Mouse (Mus musculus) forebrain, embryonic 11.5 days (tissue): ENCODE data around the gene Vopp1. TPM values are rescaled to one million over a fixed set of nuclear protein-coding genes. Genes with fewer than 3 reads are reported as not detected.
"Not testable (repeated sequence)": the region's sequence is repeated elsewhere in the genome, so short reads cannot be mapped to it uniquely, and the experiment has no call there.

ENCODE experiments used
- ATAC-seq: fragments of 200-750 bp; cut with Nextera tagmentation; replicated peaks from 2 replicates; pipeline ENCODE4 v1.8.0; 2017; ENCODE audit warnings: moderate TSS enrichment; ENCODE audit not compliant: low FRiP score
- DNase-seq: peaks from one replicate; pipeline ENCODE4 v3.0.0-alpha.2; 2017; ENCODE audit warnings: low spot score
- H3K27ac ChIP-seq: fragments of 300-500 bp; sonication (generic); 2 replicates; pipeline ENCODE4 v1.5.1; 2014; ENCODE audit warnings: low read depth, low read length
- H3K27me3 ChIP-seq: fragments of 300-500 bp; sonication (generic); 2 replicates; pipeline ENCODE4 v1.6.1; 2014; ENCODE audit warnings: mild to moderate bottlenecking, low read length, mixed read lengths; ENCODE audit not compliant: control insufficient read depth, insufficient read depth
- H3K36me3 ChIP-seq: fragments of 300-500 bp; sonication (generic); 2 replicates; pipeline ENCODE4 v1.6.1; 2014; ENCODE audit warnings: mild to moderate bottlenecking, low read length, moderate library complexity, mixed read lengths; ENCODE audit not compliant: control insufficient read depth, insufficient read depth
- H3K4me1 ChIP-seq: fragments of 300-500 bp; sonication (generic); replicated peaks from 2 replicates; pipeline ENCODE4 v1.6.1; 2014; ENCODE audit warnings: low read length, mixed read lengths; ENCODE audit not compliant: control insufficient read depth, insufficient read depth
- H3K4me2 ChIP-seq: fragments of 300-500 bp; sonication (generic); 2 replicates; pipeline ENCODE4 v1.6.1; 2014; ENCODE audit warnings: low read depth, mild to moderate bottlenecking, low read length, moderate library complexity, mixed read lengths; ENCODE audit not compliant: severe bottlenecking
- H3K4me3 ChIP-seq: fragments of 300-500 bp; sonication (generic); 2 replicates; pipeline ENCODE4 v1.5.1; 2014; ENCODE audit warnings: low read depth, low read length
- H3K9ac ChIP-seq: fragments of 300-500 bp; sonication (generic); 2 replicates; pipeline ENCODE4 v1.6.1; 2014; ENCODE audit warnings: low read length
- H3K9me3 ChIP-seq: fragments of 300-500 bp; sonication (generic); 2 replicates; pipeline ENCODE4 v1.6.1; 2016; ENCODE audit warnings: low read length, mixed read lengths; ENCODE audit not compliant: control insufficient read depth
- WGBS: fragments of 180-500 bp; shearing (Covaris S2); extraction: QIAGEN DNeasy Blood & Tissue Kit; methylation state at CpG from one replicate; pipeline ENCODE4 v1.1.7; 2014; 5-methylcytosine and 5-hydroxymethylcytosine counted together
- polyA plus RNA-seq: library from polyadenylated mRNA; unstranded; fragments of >200 nt; fragmentation: Nextera tagmentation; extraction: Ambion mirVana; gene quantifications from 2 replicates; pipeline ENCODE4 v1.2.1, GENCODE M21; 2014

Gene Vopp1
- polyA plus RNA-seq: 49.2 and 55.3 TPM in 2 replicates

- Histone ChIP-seq H3K4me1 (no peaks in the 10 kb centered on the region), H3K9me3 (no peaks in the 10 kb centered on the region), H3K9ac (peak within 1 kb of the TSS; percentile 98), H3K4me3 (peak within 1 kb of the TSS; percentile 84), H3K27ac (peak within 1 kb of the TSS; percentile 82), H3K27me3 (no peaks in the 10 kb centered on the region), H3K36me3 (no peaks in the 10 kb centered on the region), H3K4me2 (peak within 1 kb of the TSS; percentile 67)
- under 1% methylated on average over 66 of the region's 87 CpGs for WGBS
- DNase-seq (peak; percentile 88), ATAC-seq (peak; percentile 86)
These were observed at the start of gene Vopp1 for GRCm38 (mm10) chr6:57824422-57825258. Gene Vopp1 (minus strand): TSS chr6:57825159.

- WGBS: 54% methylated on average over 6 of the region's 6 CpGs
These were observed 34.4 kb upstream of the Vopp1 start for GRCm38 (mm10) chr6:57859043-57860042.

GRCm38 (mm10) chr6:57851177-57851576 is 26.2 kb upstream of the Vopp1 start:
- H3K4me3 ChIP-seq, H3K4me2 ChIP-seq, H3K9me3 ChIP-seq, DNase-seq, H3K9ac ChIP-seq, H3K27ac ChIP-seq, H3K27me3 ChIP-seq, H3K36me3 ChIP-seq, ATAC-seq, H3K4me1 ChIP-seq: not testable (repeated sequence)
- 93% methylated on average over 5 of the region's 5 CpGs for WGBS

More at GRCm38 (mm10) chr6:57859043-57860042, 34.4 kb upstream of the Vopp1 start:
- H3K9ac ChIP-seq: no peak overlapping the region
- peak; percentile 90 for ATAC-seq
- H3K36me3 ChIP-seq: no peaks in the 10 kb centered on the region
- H3K9me3 ChIP-seq: no peaks in the 10 kb centered on the region
- no peak overlapping the region for H3K4me2 ChIP-seq
- no peak overlapping the region for H3K4me3 ChIP-seq
- no peak overlapping the region for H3K27ac ChIP-seq
- no peaks in the 10 kb centered on the region for H3K4me1 ChIP-seq
- no peaks in the 10 kb centered on the region for H3K27me3 ChIP-seq
- peak; percentile 53 for DNase-seq

GRCm38 (mm10) chr6:57850286-57850685 is 25.3 kb upstream of the Vopp1 start, which contains the start of gene Vmn1r21:
Gene Vmn1r21 (minus strand): TSS chr6:57850343.
- no peak within 1 kb of the TSS for H3K4me2 ChIP-seq
- no peaks in the 10 kb centered on the region for H3K9me3 ChIP-seq
- no peak within 1 kb of the TSS for H3K4me3 ChIP-seq
- no peaks in the 10 kb centered on the region for H3K36me3 ChIP-seq
- no peaks in the 10 kb centered on the region for H3K27me3 ChIP-seq
- H3K27ac ChIP-seq: no peak within 1 kb of the TSS
- DNase-seq (no peak), ATAC-seq (no peak)
- 85% methylated on average over 1 of the region's 1 CpGs for WGBS
- no peak within 1 kb of the TSS for H3K9ac ChIP-seq
- H3K4me1 ChIP-seq: no peaks in the 10 kb centered on the region

GRCm38 (mm10) chr6:57839693-57840408 is 14.9 kb upstream of the Vopp1 start:
- no peak for ATAC-seq
- no peak for DNase-seq
- H3K27me3 ChIP-seq: no peaks in the 10 kb centered on the region
- WGBS: 85% methylated on average over 2 of the region's 2 CpGs
- no peaks in the 10 kb centered on the region for H3K36me3 ChIP-seq
- no peak overlapping the region for H3K4me2 ChIP-seq
- no peak overlapping the region for H3K9ac ChIP-seq
- no peaks in the 10 kb centered on the region for H3K9me3 ChIP-seq
- no peaks in the 10 kb centered on the region for H3K4me1 ChIP-seq
- H3K27ac ChIP-seq: no peak overlapping the region
- H3K4me3 ChIP-seq: no peak overlapping the region

- ATAC-seq: no peak
- WGBS: 10% methylated on average over 5 of the region's 5 CpGs
These were observed 328 bp upstream of the Vopp1 start for GRCm38 (mm10) chr6:57825259-57825715.

GRCm38 (mm10) chr6:57823461-57823860 is 1.5 kb downstream of the Vopp1 start:
- peak overlapping the region; percentile 43; the same call in 1 of the 2 replicates for H3K4me2 ChIP-seq
- peak overlapping the region; percentile 13; the same call in 1 of the 2 replicates for H3K4me3 ChIP-seq
- no peaks in the 10 kb centered on the region for H3K9me3 ChIP-seq
- H3K36me3 ChIP-seq: no peaks in the 10 kb centered on the region
- H3K9ac ChIP-seq: no peak overlapping the region
- H3K4me1 ChIP-seq: no peaks in the 10 kb centered on the region
- DNase-seq: no peak
- 35% methylated on average over 3 of the region's 3 CpGs for WGBS
- H3K27me3 ChIP-seq: no peaks in the 10 kb centered on the region
- no peak overlapping the region for H3K27ac ChIP-seq
- ATAC-seq: no peak

More at GRCm38 (mm10) chr6:57825259-57825715, 328 bp upstream of the Vopp1 start:
- Histone ChIP-seq H3K4me1 (no peaks in the 10 kb centered on the region), H3K9ac (peak overlapping the region; percentile 98), H3K27me3 (no peaks in the 10 kb centered on the region), H3K27ac (no peak overlapping the region), H3K4me2 (peak overlapping the region; percentile 67), H3K4me3 (peak overlapping the region; percentile 84), H3K36me3 (no peaks in the 10 kb centered on the region), H3K9me3 (no peaks in the 10 kb centered on the region)
- DNase-seq: no peak
